Mouse (Mus musculus) neutrophil, adult 5-6 weeks (primary cell): ENCODE data around the gene Gm21118. TPM values are rescaled to one million over a fixed set of nuclear protein-coding genes. Genes with fewer than 3 reads are reported as not detected.
"Not testable (repeated sequence)": the region's sequence is repeated elsewhere in the genome, so short reads cannot be mapped to it uniquely, and the experiment has no call there.

Experiments used
- ATAC-seq: fragments of 151-379, 151-347 bp; 2 replicates; pipeline ENCODE4 v1.8.0; 2017; ENCODE audit warnings: mild to moderate bottlenecking, moderate TSS enrichment; ENCODE audit not compliant: insufficient number of reproducible peaks, poor library complexity, low FRiP score, severe bottlenecking; ENCODE audit errors: extremely low read depth
- total RNA-seq: library from RNA; stranded (forward); fragments of 200-1000 nt; gene quantifications from 2 replicates; pipeline ENCODE4 v1.2.3, GENCODE M21; 2017

Gene Gm21118
- not detected in 2 replicates for total RNA-seq

- not testable (repeated sequence) for ATAC-seq
These were observed at the start of gene Gm21118 for GRCm38 (mm10) chrY:70273542-70273941. Gene Gm21118, minus strand, starts transcription at chrY:70273642.

GRCm38 (mm10) chrY:70303187-70303586, 29.7 kb upstream of the Gm21118 start, which contains the start of the genes Gm29423 and Gm29644:
Gene Gm29423, minus strand, starts transcription at chrY:70303287.
Gene Gm29644, minus strand, starts transcription at chrY:70303343.
- ATAC-seq = not testable (repeated sequence)

Other genes starting within 250 kb of the Gm21118 start
- gene Gm29423, start 29.6 kb upstream of the Gm21118 start, total RNA-seq = not detected in 2 replicates
- gene Gm29644, start 29.7 kb upstream of the Gm21118 start, total RNA-seq = not detected in 2 replicates
- gene Gm20888, start 168.2 kb upstream of the Gm21118 start, total RNA-seq = not detected in 2 replicates